ENCODE assay signal across 11 mouse cellular contexts in the genomic region with DNA sequence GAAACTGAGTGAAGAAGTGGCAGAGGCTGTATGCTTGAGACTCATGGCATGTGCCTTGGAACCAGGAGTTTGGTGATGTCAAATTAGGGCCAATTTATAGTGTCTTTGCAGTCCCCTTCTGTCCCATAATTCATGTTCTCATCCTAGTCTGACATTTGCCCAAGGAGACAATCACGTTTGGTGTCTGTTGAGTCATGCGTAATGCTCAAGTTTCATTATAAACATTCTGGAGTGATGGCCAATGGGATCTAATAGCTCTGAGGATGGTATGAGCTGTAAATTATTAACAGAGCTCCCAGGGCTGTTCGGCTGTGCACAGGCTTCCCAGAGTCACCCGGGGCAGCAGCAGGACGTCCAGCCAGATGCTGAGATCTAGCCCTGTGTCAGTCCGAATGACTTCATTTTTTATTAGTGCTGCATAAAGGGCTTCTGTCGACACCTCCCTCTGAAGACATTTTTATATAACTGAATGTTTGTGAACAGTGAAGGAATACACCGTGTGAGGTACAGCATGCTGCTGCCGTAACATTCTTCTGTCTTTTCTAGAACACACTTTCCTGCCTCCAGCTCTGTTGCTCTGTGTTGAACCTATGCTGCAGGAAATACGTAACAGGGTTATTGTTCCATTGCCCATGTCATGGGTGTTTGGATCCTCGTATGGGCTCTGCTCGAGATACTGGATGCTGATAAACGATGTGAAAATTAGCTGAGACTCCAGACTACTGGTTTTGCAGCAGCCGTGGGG.
A peak's percentile ranks its signal among the peaks of the same experiment; 100 is the strongest.
DNase-seq lines count a peak whose midpoint lies in the region; ATAC-seq and TF ChIP-seq lines count a peak whose summit lies in the region.
"Had no signal": no experiment of that assay in that cellular context is flagged by ENCODE, and none has a peak within 500 bp of the region (broad histone marks: within the 10 kb centered on the region; RNA-seq: fewer than 3 reads in every experiment).

No protein-coding gene starts in this region.

- H3K36me3 ChIP-seq in lung, embryonic 16.5 days (ENCODE audit: control insufficient read depth, insufficient read depth, low read length), result no peaks in the 10 kb centered on the region
- H3K36me3 ChIP-seq in intestine, postnatal 0 days (ENCODE audit: control insufficient read depth, insufficient read depth), result no peaks in the 10 kb centered on the region
- no peaks in the 10 kb centered on the region for H3K36me3 ChIP-seq in limb, embryonic 11.5 days (ENCODE audit: control insufficient read depth, insufficient read depth, low read length)
- no peaks in the 10 kb centered on the region for H3K36me3 ChIP-seq in stomach, embryonic 16.5 days (ENCODE audit: control insufficient read depth, insufficient read depth, low read length)
- H3K36me3 ChIP-seq in forebrain, embryonic 11.5 days (ENCODE audit: control insufficient read depth, insufficient read depth, low read length), result no peaks in the 10 kb centered on the region
- H3K36me3 ChIP-seq: embryonic facial prominence, embryonic 15.5 days had no signal

- TF ChIP-seq CTCF in intestine, postnatal 0 days (IDR thresholded peaks at IDR 0.05; ENCODE audit: low read depth), result no peak

- H3K4me2 ChIP-seq in lung, embryonic 16.5 days (ENCODE audit: low read depth, low read length), result peak overlapping the region; percentile 36; the same call in 1 of the 2 replicates
- no peak overlapping the region for H3K4me2 ChIP-seq in intestine, postnatal 0 days (replicated peaks; ENCODE audit: low read depth)
- H3K4me2 ChIP-seq in limb, embryonic 11.5 days (ENCODE audit: low read depth, severe bottlenecking), result no peak overlapping the region
- no peak overlapping the region for H3K4me2 ChIP-seq in stomach, embryonic 16.5 days (ENCODE audit: low read depth, low read length)
- no peak overlapping the region for H3K4me2 ChIP-seq in forebrain, embryonic 11.5 days (ENCODE audit: low read depth, low read length, severe bottlenecking)
- H3K4me2 ChIP-seq: embryonic facial prominence, embryonic 15.5 days had no signal

- H3K27me3 ChIP-seq in lung, embryonic 16.5 days (ENCODE audit: control insufficient read depth, insufficient read depth, low read depth, low read length), result no peaks in the 10 kb centered on the region
- no peaks in the 10 kb centered on the region for H3K27me3 ChIP-seq in intestine, postnatal 0 days (replicated peaks; ENCODE audit: control insufficient read depth, insufficient read depth, low read length)
- H3K27me3 ChIP-seq in limb, embryonic 11.5 days (ENCODE audit: control insufficient read depth, insufficient read depth, low read length), result no peaks in the 10 kb centered on the region
- no peaks in the 10 kb centered on the region for H3K27me3 ChIP-seq in stomach, embryonic 16.5 days (ENCODE audit: control insufficient read depth, insufficient read depth, low read length)
- no peaks in the 10 kb centered on the region for H3K27me3 ChIP-seq in forebrain, embryonic 11.5 days (ENCODE audit: control insufficient read depth, insufficient read depth, low read length)
- H3K27me3 ChIP-seq: embryonic facial prominence, embryonic 15.5 days had no signal

- peak; percentile 84; the same call in 1 of the 2 replicates for ATAC-seq in lung, embryonic 16.5 days (ENCODE audit: low read depth)
- ATAC-seq in intestine, postnatal 0 days, result peak; percentile 73; the same call in 1 of the 2 replicates
- ATAC-seq in limb, embryonic 11.5 days (ENCODE audit: insufficient number of reproducible peaks, low FRiP score, low TSS enrichment, low read depth), result 0 out of 2 replicates have a peak, but pooled peaks have one; percentile 60
- ATAC-seq in stomach, embryonic 16.5 days (ENCODE audit: insufficient read depth, low FRiP score), result peak; percentile 71; the same call in 1 of the 2 replicates
- no peak for ATAC-seq in forebrain, embryonic 11.5 days (replicated peaks; ENCODE audit: low FRiP score)

- DNase-seq in lung, postnatal 25 days (ENCODE audit: low spot score), result no peak
- DNase-seq in limb, embryonic 11.5 days (ENCODE audit: low spot score), result peak; percentile 55
- DNase-seq in cerebellum, postnatal 14 days, result no peak
- no peak for DNase-seq in gastrocnemius, postnatal 10 days
- no peak for DNase-seq in forebrain, embryonic 11.5 days (ENCODE audit: low spot score)
- DNase-seq: gastrocnemius, postnatal 36 days had no signal

- H3K4me1 ChIP-seq in lung, embryonic 16.5 days (replicated peaks; ENCODE audit: control insufficient read depth, insufficient read depth, low read length), result peaks cover 7% of the 10 kb centered on the region
- H3K4me1 ChIP-seq in intestine, postnatal 0 days (replicated peaks; ENCODE audit: control insufficient read depth, insufficient read depth, low read length), result no peaks in the 10 kb centered on the region; the same call in 1 of the 2 replicates
- H3K4me1 ChIP-seq in limb, embryonic 11.5 days (ENCODE audit: control insufficient read depth, insufficient read depth, low read length), result peaks cover 10% of the 10 kb centered on the region
- H3K4me1 ChIP-seq in stomach, embryonic 16.5 days (ENCODE audit: control insufficient read depth, insufficient read depth, low read length), result 0 out of 2 replicates have a peak, but pooled peaks cover 6% of the 10 kb centered on the region
- H3K4me1 ChIP-seq in forebrain, embryonic 11.5 days (replicated peaks; ENCODE audit: control insufficient read depth, insufficient read depth, low read length), result no peaks in the 10 kb centered on the region

- WGBS in lung, embryonic 16.5 days, result 15% methylated on average over 14 of the region's 14 CpGs
- WGBS in intestine, postnatal 0 days, result 24% methylated on average over 14 of the region's 14 CpGs
- 18% methylated on average over 14 of the region's 14 CpGs for WGBS in limb, embryonic 11.5 days
- WGBS in stomach, embryonic 16.5 days, result 34% methylated on average over 14 of the region's 14 CpGs
- WGBS in forebrain, embryonic 11.5 days, result 76% methylated on average over 14 of the region's 14 CpGs

- no peak overlapping the region for H3K27ac ChIP-seq in lung, embryonic 16.5 days (ENCODE audit: low read length)
- no peak overlapping the region for H3K27ac ChIP-seq in intestine, postnatal 0 days (ENCODE audit: low read depth, low read length)
- H3K27ac ChIP-seq in limb, embryonic 11.5 days (replicated peaks; ENCODE audit: low read depth, low read length), result no peak overlapping the region
- no peak overlapping the region for H3K27ac ChIP-seq in stomach, embryonic 16.5 days (ENCODE audit: low read length)
- H3K27ac ChIP-seq in forebrain, embryonic 11.5 days (ENCODE audit: low read depth, low read length), result no peak overlapping the region
- H3K27ac ChIP-seq: embryonic facial prominence, embryonic 15.5 days; left cerebral cortex, adult 2 months had no signal

- H3K9me3 ChIP-seq in lung, embryonic 16.5 days (ENCODE audit: control insufficient read depth, low read length), result no peaks in the 10 kb centered on the region
- no peaks in the 10 kb centered on the region for H3K9me3 ChIP-seq in intestine, postnatal 0 days (ENCODE audit: control insufficient read depth)
- no peaks in the 10 kb centered on the region; the same call in 1 of the 2 replicates for H3K9me3 ChIP-seq in limb, embryonic 11.5 days (ENCODE audit: control insufficient read depth, low read length)
- H3K9me3 ChIP-seq in stomach, embryonic 16.5 days (replicated peaks; ENCODE audit: control insufficient read depth, low read length), result no peaks in the 10 kb centered on the region
- H3K9me3 ChIP-seq in forebrain, embryonic 11.5 days (ENCODE audit: control insufficient read depth, low read length), result no peaks in the 10 kb centered on the region
- H3K9me3 ChIP-seq: embryonic facial prominence, embryonic 15.5 days had no signal

- H3K4me3 ChIP-seq in lung, embryonic 16.5 days (ENCODE audit: low read length), result no peak overlapping the region
- no peak overlapping the region for H3K4me3 ChIP-seq in intestine, postnatal 0 days (ENCODE audit: low read depth, low read length)
- no peak overlapping the region for H3K4me3 ChIP-seq in limb, embryonic 11.5 days (ENCODE audit: low read depth, low read length)
- H3K4me3 ChIP-seq in stomach, embryonic 16.5 days (replicated peaks; ENCODE audit: low read length), result no peak overlapping the region
- no peak overlapping the region for H3K4me3 ChIP-seq in forebrain, embryonic 11.5 days (ENCODE audit: low read depth, low read length)
- H3K4me3 ChIP-seq: embryonic facial prominence, embryonic 15.5 days; left cerebral cortex, adult 2 months had no signal

- no peak overlapping the region for H3K9ac ChIP-seq in lung, embryonic 16.5 days (ENCODE audit: low read length)
- no peak overlapping the region for H3K9ac ChIP-seq in intestine, postnatal 0 days (ENCODE audit: low read depth, low read length)
- H3K9ac ChIP-seq in limb, embryonic 11.5 days (ENCODE audit: low read length), result no peak overlapping the region
- no peak overlapping the region for H3K9ac ChIP-seq in stomach, embryonic 16.5 days (ENCODE audit: low read length)
- no peak overlapping the region for H3K9ac ChIP-seq in forebrain, embryonic 11.5 days (ENCODE audit: low read length)
- H3K9ac ChIP-seq: embryonic facial prominence, embryonic 15.5 days had no signal
